Mouse (Mus musculus) layer of hippocampus, postnatal 14 days (tissue): Measurements from ENCODE around the gene Gtpbp10. TPM values are rescaled to one million over a fixed set of nuclear protein-coding genes. Genes with fewer than 3 reads are reported as not detected.
A peak's percentile ranks its signal among the peaks of the same experiment; 100 is the strongest.

Experiments
- DNase-seq, 2 experiments: peaks; one replicate each; pipeline ENCODE4 v3.0.0; 2021 to 2022; ENCODE audit warnings: low spot score in 2 of 2, mixed read lengths in 1 of 2
- long read RNA-seq, 2 experiments: library from polyadenylated mRNA; stranded (forward); transcript quantifications; one replicate each; pipeline ENCODE4 v2.0.0; 2021
- total RNA-seq, 2 experiments: library from RNA; stranded (reverse); gene quantifications; 2 replicates each; pipeline ENCODE4 v1.2.3; 2021

Gtpbp10 gene
- total RNA-seq, result 1 to 10 TPM; 8.9 to 9.6 TPM
- long read RNA-seq, experiment 1, partial matches to known transcripts, result 0 of 5 reads
- long read RNA-seq, experiment 1, other reads (novel, unspliced or antisense), result 3 of 5 reads
- long read RNA-seq, experiment 2, partial matches to known transcripts, result 0 of 5 reads
- long read RNA-seq, experiment 2, other reads (novel, unspliced or antisense), result 1 of 5 reads

DNA sequence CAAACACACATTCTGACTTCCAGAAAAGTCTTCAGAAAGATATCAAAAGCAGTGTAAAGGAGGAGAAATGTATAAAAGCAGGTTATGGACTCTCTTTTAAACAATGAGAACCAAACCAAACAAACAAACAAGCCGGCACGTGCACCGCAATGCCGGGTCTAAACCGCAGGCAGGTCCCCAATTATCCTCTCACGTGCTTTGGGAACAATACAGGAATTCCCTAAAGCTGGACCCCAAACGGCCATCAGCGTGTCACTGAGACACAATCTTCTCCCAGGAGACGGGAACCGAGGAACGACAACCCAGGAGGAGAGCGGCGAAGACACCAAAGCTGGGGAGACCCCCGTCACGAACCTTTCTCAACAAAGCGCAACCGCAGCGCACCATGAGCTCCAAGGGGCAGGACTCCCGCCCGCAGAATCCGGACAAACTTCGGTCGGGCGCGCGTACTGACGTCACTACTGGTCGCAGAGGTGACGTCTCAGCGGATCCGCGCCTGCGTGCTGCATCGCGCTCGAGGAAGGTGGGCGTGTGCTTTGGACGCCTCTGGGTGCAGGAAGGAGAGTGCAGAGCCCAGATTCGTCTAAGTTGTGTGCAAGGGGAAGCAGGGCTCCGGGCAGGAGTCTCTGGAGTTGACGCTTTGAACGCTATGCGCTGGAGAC lies at the start of gene Gtpbp10:
Gene Gtpbp10, minus strand, starts transcription at position 460 of the 662 bp plus-strand sequence.
- DNase-seq, result peak; percentile 93

DNA sequence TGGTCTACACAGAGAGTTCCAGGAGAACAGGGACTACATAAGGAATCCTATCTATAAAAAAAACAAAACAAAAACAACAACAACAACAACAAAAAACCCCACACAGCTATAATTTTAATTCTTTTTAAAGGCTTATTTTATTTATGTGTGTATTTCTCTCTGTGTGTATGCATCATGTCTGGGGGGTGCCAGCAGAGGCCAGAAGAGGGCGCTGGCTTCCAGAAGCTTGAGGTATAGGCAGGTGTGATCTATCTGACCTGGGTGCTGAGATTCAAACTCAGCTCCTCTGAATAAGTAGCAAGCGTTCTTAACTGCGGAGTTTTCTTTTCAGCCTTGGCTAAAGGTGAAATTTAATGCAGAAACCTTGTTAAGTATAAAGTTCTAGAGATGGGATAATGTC lies 28.3 kb upstream of the Gtpbp10 start:
- no peak for DNase-seq

DNA sequence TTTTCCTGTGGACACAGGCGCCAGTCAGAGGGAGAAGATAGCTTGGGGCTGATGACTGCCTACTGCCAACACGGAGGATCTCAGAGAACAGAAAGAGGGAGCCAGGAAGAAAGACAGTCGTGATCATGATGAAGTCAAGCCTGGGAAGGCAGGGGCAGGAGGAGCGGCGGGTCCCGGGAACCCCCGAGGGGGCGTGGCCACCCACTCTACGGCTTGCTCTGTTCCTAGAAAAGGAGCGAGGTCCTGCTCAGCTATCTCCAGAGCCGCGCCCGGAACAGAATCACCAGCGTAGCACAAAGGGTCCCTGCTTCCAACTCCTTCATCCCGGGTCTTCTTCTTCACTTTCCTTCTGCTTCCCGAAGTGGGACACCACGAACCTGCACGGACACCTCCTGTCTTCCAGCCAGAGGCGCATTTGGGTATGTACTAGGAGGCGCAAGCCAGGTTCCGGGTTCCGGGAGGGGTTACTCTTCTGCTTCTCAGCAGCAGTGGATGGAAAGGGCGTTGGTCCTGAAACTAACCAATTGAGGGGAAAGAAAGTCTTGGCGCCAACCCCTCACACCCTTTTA lies 14.5 kb upstream of the Gtpbp10 start, which contains the start of gene Gm8773:
Gene Gm8773, plus strand, starts transcription at position 51 of the 569 bp plus-strand sequence.
- peak; percentile 1 to 5 for DNase-seq

DNA sequence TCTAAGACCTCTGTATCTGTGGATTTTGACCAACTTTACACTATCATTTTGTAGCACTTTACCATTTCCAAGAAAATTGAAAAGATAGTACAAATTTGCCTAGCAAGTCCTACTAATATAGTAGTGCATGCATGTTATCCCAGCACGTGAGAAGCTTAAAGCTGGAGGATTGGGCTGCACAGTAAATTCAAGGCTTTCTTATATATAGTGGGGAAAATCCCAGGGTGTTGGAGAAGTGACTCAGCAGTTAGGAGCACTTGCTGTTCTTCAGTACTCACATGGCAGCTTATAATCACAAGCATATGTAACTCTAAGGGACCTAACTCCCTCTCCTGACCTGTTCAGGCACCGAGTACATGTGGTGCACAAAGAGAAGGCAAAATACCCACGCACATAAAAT lies 3.1 kb upstream of the Gtpbp10 start:
- no peak for DNase-seq

DNA sequence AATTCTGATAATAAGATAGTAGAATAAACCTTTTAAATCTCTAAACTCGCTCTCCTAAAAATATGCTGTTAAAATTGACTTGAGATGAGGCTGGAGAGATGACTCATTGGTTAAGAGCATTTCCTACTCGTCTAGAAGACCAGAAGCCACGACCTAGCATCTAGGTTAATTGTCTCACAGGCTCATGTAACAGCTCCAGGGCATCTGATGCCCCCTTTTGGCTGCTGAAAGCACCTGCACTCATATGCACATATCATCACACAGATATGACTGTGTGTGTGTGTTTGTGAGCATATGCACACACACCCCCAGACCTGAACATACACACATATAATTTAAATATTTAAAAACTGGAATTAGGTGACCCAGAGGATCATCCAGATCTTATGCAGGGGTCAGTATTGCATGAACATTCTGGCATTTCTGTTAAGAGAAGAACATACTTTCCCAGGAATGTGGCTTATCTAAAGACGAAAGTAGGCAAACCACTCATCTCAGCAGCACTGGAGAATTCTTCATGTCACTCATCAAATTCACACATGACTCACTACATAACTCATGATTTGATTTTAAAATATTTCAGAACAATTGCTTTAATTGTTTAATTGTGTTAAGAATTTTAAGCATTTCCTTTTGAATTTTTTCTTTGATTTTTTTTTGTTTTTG lies 1.8 kb upstream of the Gtpbp10 start:
- no peak for DNase-seq

DNA sequence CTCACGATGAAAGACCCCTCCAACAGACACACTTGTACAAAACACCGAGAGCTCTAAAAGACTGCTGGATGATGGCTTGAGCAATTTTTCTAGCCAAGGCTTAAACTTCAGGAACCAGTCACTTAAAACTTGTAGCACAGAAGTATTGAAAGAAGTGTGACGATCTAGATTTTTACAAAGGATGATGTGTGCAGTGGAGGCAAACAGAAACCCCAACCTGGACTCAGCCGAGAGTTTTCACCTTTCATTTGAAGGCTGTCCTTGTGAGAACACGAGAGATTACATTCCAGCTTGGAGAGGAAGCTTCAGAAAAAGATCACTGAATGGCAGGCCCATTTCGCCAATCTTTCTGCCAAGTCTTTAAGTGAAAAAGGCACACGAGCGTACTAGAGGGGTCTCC lies 460 bp upstream of the Gtpbp10 start:
- DNase-seq, result no peak

DNA sequence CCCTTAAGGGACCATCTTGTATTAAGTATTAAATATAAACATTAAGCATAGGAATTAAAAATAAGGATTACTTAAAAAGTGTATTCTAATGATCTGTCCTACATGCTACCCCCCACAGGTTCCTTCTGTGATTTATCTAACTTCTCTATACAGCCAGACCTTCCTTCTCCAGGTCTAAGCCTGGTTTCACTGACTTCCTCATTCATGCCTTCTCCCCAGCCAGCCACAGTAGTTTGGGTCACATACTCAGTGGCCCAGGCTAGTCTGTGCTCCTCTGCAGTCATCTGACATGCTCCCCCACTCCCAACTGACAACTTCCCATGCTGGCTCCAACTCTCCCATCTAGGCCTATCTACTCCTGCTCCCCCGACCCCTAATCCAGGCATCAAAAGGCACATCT lies 8.2 kb downstream of the Gtpbp10 start:
- no peak for DNase-seq

DNA sequence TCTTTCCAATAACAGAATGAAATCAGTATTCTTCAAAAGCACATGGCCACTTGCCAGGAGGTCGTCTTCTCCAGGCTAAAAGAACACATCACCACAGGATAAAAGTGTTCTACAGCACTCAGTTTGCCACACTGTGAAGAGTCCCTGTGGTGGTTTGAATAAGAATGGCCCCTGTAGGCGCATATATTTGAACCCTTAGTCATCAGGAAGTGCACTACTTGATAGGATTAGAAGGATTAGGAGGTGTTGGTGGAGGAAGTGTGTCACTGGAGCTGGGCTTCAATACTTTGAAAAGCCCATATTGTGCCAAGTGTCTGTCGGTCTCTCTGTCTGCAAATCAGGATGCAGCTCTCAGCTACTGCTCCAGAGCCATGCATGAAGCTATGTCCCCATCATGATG lies 19.0 kb downstream of the Gtpbp10 start:
- DNase-seq, result no peak

DNA sequence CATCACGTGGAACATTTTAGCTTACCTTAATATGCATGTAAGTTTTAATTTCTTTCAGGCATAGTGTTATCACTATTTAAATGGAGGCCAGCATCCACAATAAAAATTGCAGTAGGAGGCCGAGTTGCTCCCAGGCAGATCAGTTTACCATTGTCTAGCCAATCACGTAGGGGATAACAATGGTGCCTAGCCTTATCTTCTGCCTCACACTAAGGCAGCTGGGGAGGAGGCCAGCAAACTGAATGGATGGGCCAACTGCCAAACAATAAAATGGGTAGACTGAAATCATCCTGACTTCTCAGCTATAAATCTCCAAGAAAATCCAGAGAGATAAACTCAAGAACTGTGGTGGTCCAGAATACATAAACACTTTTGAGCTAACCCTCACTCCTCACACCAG lies 19.6 kb downstream of the Gtpbp10 start:
- DNase-seq, result no peak

DNA sequence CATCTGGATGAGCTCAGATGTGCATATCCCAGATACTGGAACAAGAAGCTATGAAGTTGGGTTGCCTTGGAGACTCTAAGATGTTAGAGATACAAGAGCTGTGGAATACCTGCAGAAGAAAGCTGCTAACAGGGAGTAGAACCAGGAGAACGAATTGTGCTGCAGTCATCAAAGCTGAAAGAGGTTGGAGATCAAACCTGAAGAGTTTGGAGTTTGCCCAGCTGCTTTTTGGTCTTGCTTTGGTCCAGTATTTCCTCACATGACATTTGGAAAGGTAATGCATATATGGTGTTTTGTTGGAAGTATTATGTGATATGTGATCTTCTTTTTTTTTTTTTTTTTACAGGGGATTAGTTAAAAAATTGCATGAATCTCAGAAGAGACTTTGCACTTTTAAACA lies 23.2 kb downstream of the Gtpbp10 start:
- DNase-seq, result no peak

DNA sequence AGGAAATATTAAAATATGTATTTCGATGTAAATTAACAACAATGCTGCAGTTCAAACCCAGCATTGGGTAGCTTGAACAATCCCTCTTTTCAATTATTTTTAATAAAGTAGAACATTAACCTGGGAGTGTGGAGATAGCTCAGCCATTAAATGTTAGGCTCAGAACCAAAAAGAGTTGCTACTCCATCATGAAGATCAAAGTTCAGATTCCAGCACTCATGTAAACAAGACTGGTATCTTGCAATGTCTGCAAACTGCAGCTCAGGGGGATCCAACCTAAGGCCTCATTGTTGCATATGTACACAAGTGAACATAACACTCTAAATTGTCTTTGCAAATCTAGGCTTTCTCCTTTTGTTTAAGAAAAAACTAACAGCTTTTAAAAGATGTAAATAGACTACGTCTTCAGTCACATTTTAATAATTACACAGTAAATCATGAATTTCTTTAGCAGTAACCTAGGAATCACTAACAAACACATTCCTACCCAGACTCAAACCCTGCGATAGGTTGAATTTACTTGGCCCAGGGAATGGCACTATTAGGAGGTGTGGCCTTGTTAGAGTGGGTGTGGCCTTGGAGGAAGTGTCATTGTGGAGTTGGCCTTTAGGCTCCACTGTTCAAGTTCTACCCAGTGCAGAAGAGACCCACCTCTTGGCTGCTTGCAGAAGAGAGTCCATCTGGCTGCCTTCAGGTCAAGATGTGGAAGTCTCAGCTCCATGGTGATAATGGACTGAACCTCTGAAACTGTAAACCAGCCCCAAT lies 25.5 kb downstream of the Gtpbp10 start:
- no peak for DNase-seq

DNA sequence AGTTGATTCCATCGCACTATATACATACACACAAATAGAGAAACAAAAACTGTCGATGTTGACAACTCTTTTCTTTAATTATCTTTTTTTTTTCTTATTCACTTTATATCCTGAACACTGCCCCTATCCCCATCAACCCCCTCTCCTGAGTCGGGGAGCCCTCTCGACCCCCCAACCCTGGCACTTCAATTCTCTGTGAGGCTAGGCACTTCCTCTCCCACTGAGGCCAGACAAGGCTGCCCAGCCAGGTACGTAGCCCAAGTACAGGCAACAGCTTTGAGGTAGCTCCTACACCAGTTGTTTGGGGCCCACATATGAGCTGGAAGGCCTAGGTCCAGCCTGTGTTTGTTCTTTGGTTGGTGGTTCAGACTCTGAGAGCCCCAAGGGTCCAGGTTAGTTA lies 43.9 kb downstream of the Gtpbp10 start:
- no peak for DNase-seq

DNA sequence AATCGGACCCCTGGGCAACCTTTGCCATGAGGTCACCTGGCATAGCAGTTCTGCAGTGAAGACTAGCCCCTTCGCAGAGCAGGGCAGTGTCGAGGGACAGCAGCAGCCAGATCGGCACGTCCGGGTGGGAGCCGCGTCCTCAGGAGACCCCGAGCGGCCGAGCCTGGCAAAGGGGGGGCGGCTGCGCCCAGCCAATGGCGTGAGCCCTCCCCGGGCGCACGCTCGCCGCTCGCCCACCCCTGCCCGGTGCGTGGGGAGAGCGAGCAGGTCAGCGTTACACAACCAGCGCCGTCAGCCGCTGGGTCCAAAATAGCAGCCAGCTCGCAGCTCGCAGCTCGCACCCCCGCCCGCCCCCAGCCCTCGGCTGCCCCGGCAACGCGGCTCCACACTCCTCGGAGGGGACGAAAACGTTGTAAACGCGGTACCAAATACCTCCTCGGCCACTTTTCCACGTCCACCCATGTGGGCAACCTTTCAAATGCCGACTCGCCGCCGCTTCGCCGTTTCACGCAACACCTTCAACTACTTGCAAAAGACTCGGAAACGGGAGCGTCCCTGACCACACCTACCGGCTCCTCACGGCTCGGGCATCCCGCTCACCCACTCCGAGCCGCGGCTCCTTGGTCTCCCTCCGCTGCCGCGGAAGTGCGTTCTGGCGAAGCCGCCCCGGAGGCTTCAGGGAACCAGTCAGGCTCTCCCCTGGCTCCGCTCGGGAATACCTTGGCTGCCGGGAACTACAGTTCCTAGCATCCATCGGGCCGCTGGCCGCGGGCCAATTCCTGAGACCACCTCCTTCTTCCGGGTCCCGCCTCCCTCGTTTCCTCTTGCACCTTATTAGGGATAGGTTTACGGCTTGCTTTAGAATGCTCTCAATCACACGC lies 44.9 kb downstream of the Gtpbp10 start, which contains the start of gene Cldn12:
Gene Cldn12, minus strand, starts transcription at position 763 of the 881 bp plus-strand sequence.
- peak; percentile 92 to 98 for DNase-seq

DNA sequence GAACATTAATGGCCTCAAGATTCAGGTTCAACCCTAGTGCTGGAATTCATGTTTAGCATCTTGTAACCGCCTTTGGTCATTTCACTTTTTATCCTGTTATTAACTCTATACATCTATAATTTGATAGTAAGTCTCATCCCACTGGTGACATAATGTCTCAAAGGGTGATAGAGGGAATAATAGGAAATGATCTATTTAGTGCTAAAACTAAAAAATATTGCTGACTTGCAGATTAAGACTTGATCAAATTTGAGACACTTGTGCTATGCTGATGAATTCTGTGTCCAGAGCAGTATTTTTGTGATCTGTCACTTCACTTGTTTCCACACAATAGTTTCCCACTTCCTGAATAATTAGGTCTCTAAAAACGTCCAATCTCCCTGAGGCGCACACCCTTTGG lies 47.9 kb downstream of the Gtpbp10 start:
- DNase-seq, result no peak

DNA sequence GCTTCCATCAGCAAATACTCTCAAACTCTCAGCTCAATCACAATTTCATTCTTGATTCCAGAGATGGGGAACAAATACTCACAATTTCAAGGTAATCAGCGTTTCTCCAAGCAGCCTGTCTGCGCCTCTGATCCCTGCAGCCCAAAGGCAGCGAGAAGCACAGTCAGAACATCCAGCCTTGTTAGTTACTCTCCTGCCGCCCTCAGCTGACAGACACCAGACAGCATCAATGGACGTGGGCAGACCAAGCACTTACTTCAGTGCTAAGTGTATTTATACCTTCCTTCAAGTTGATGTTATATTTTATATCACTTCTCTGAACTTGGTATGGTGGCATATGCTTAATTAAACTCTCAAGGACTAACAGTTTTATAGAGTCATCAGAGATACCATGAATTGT lies 48.3 kb downstream of the Gtpbp10 start:
- DNase-seq, result no peak

DNA sequence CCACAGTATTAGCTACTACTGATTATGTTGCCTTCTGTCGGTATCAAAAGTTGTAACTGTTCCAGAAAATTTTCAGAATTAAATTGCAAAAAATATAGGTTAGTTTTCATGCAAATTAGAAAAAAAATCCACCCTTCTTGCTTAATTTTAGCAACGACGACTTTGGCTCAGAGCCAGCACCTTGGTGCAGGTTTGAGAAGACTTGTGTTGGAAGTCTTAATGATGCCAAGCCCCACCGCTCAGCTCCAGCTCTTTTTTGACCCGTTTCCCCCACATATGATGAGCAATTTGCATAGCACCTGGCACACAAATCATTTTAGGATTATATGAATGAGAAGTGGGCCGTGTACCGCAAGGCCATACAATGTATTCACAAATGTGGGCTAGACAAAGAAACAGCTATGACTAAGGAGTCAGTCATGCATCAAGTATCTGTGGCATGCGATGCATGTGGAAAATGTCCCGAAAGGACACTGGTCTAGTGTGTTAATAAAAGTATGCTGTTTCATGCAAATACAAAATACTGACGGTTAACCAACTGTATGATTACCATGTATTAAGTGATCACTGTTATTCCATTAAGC lies 48.9 kb downstream of the Gtpbp10 start:
- no peak for DNase-seq

DNA sequence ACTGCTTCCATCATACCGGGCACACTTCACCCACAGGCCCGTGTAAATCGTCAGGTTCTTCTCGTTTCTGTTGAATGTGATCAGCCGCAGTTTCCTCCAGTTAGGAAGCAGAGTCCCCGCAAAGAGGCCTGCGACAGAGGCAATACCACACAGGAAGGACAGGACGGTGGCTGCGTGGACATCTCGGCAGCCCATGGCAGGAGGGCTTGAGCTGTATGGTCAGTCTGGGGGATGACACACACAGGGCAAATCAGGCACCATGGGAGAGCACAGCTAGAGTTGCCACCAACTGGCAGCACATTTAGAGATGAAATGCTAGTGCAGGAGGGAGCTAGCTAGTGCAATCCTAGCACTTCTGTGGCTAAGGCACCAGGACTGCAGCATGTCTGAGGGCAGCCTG lies 51.1 kb downstream of the Gtpbp10 start:
- DNase-seq, result no peak

DNA sequence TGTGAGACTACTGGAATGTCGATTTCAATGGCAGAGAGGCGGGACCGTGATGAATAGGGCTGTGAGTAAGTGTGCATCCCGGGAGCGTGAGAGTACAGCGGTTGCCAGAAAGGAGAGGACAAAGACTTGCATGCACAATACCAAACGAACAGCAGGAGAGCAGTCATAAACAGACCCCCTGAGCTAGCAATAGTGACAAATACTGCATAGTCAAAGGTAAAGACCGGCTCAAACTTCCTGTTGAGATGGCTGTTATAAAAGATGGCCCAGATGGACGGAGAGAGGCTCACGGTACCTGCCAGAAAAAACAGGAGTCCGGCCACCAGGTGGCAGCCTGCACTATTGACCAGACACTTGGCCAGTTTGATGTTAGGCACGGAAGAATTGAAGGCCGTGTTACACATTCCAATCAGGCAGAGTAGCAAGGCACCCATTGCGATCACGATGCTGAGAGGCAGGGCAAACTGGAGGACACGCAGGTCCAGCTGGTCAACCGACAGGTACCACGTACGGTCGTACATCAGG lies 51.6 kb downstream of the Gtpbp10 start:
- peak; percentile 54 for DNase-seq

DNA sequence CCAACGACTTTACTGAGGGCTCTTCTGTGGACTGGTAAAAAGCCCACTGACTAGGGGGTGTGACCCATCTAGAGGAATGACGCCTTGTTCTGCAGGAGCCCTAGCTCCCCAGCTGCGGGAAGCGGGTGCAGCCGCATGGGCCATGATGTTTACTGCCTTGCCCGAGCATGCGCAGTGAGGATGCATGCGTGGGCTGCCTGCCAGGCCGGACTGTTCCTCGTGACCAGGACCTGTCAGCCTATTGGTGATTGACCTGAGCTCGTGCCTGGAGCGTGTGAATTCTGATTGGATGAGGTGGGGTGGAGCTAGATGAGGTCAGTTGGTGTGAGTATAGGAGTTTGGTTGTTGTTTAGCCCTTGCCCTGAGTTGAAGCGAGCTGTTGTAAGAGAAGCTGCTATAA lies 54.9 kb downstream of the Gtpbp10 start:
- DNase-seq, result no peak

DNA sequence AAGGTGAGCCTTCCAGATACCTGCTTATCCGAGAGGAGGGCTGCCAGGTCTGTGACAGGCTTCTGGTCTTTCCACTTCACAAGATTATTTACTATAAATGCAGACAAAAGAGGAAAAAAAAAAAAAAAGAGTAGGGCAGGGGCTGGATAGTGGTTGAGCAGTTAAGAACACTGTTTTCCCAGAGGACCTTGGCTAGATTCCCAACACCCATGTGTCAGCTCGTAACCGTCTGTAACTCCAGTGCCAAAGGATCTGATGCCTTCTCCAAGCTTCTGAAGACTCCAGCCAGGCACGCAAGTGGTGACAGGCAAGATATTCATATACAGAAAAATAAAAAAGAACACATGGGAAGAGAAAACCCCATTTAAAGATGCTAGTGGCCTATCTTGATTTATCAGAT lies 56.0 kb downstream of the Gtpbp10 start:
- DNase-seq, result no peak
